Mouse (Mus musculus) liver, embryonic 14.5 days (tissue): Measurements from ENCODE around the gene Kcne2. TPM values are rescaled to one million over a fixed set of nuclear protein-coding genes. Genes with fewer than 3 reads are reported as not detected.

Source experiments
- ATAC-seq: fragments of 200-750 bp; cut with Nextera tagmentation; 2 replicates; pipeline ENCODE4 v1.8.0; 2017; ENCODE audit warnings: moderate number of reproducible peaks, mild to moderate bottlenecking, moderate library complexity; ENCODE audit not compliant: insufficient read depth
- DNase-seq, 3 experiments: peaks; one replicate each; pipeline ENCODE4 v3.0.0-alpha.2; 2012 to 2013; ENCODE audit warnings: low read depth in 3 of 3, low spot score in 3 of 3
- H3K27ac ChIP-seq: fragments of 300-500 bp; sonication (generic); 2 replicates; pipeline ENCODE4 v1.5.1; 2014; ENCODE audit warnings: moderate library complexity, mild to moderate bottlenecking, control low read depth, inconsistent platforms
- H3K27me3 ChIP-seq: fragments of 300-500 bp; sonication (generic); 2 replicates; pipeline ENCODE4 v1.6.1; 2014; ENCODE audit warnings: mild to moderate bottlenecking, low read length, moderate library complexity; ENCODE audit not compliant: control insufficient read depth, insufficient read depth
- H3K36me3 ChIP-seq: fragments of 300-500 bp; sonication (generic); replicated peaks from 2 replicates; pipeline ENCODE4 v1.6.1; 2014; ENCODE audit warnings: low read depth; ENCODE audit not compliant: control insufficient read depth, insufficient read depth
- H3K4me1 ChIP-seq, 2 experiments: fragments of 200-500 bp in 1 of 2; fragments of 300-500 bp in 1 of 2; sonication (generic) in 1 of 2; replicated peaks; 2 replicates each; pipeline ENCODE4 v1.6.1; 2012 to 2014; ENCODE audit warnings: antibody characterized with exemption in 1 of 2, inconsistent platforms in 1 of 2, low read length in 1 of 2; ENCODE audit not compliant: control insufficient read depth in 2 of 2, insufficient read depth in 2 of 2
- H3K4me2 ChIP-seq: fragments of 300-500 bp; sonication (generic); 2 replicates; pipeline ENCODE4 v1.6.1; 2014; ENCODE audit warnings: low read depth, mild to moderate bottlenecking, control low read depth, moderate library complexity
- H3K4me3 ChIP-seq, 2 experiments: fragments of 200-500 bp in 1 of 2; fragments of 300-500 bp in 1 of 2; sonication (generic) in 1 of 2; 2 replicates each; pipeline ENCODE4 v1.5.1; 2012 to 2014; ENCODE audit warnings: low read depth in 2 of 2, low read length in 2 of 2, mild to moderate bottlenecking in 2 of 2, control low read depth in 1 of 2, inconsistent platforms in 1 of 2, moderate library complexity in 1 of 2; ENCODE audit not compliant: insufficient read depth in 1 of 2
- H3K9ac ChIP-seq: fragments of 300-500 bp; sonication (generic); replicated peaks from 2 replicates; pipeline ENCODE4 v1.6.1; 2014; ENCODE audit warnings: mild to moderate bottlenecking, control low read depth, moderate library complexity
- H3K9me3 ChIP-seq: fragments of 300-500 bp; sonication (generic); 2 replicates; pipeline ENCODE4 v1.6.1; 2016; ENCODE audit warnings: low read length, mixed read lengths; ENCODE audit not compliant: control insufficient read depth
- CTCF ChIP-seq: IDR thresholded peaks from 2 replicates; pipeline ENCODE4 v1.5.1; 2016; ENCODE audit warnings: antibody characterized with exemption, low read depth, control low read depth
- EP300 ChIP-seq: IDR thresholded peaks from 2 replicates; pipeline ENCODE4 v1.6.1; 2016; ENCODE audit warnings: antibody characterized with exemption, low read depth
- WGBS: fragments of 180-500 bp; shearing (Covaris S2); extraction: QIAGEN DNeasy Blood & Tissue Kit; methylation state at CpG from one replicate; pipeline ENCODE4 v1.1.7; 2014; ENCODE audit not compliant: insufficient replicate concordance; 5-methylcytosine and 5-hydroxymethylcytosine counted together
- polyA plus RNA-seq, 2 experiments: library from polyadenylated mRNA; depleted of rRNA in 1 of 2; stranded (reverse) in 1 of 2; unstranded in 1 of 2; fragments of >200 nt; fragmentation: Nextera tagmentation in 1 of 2; extraction: Ambion mirVana in 1 of 2; gene quantifications; 2 replicates each; pipeline versions ENCODE4 v1.2.1 to v1.2.3; 2012 to 2014

The Kcne2 gene
- polyA plus RNA-seq, 2 experiments: not detected

GRCm38 (mm10) chr16:92327911-92328310, 35.7 kb downstream of the Kcne2 start:
- no peaks in the 10 kb centered on the region for H3K27me3 ChIP-seq
- H3K4me3 ChIP-seq: no peak overlapping the region
- H3K4me1 ChIP-seq: peaks cover 0 to 5% of the 10 kb centered on the region in 2 experiments; a peak in 1 of 4 replicates
- WGBS: 67% methylated on average over 10 of the region's 10 CpGs
- DNase-seq (no peak), ATAC-seq (no peak)
- H3K36me3 ChIP-seq: no peaks in the 10 kb centered on the region
- H3K9ac ChIP-seq: no peak overlapping the region
- TF ChIP-seq EP300 (no peak), CTCF (no peak)
- H3K4me2 ChIP-seq: no peak overlapping the region
- H3K27ac ChIP-seq: no peak overlapping the region
- H3K9me3 ChIP-seq: no peaks in the 10 kb centered on the region

DNA sequence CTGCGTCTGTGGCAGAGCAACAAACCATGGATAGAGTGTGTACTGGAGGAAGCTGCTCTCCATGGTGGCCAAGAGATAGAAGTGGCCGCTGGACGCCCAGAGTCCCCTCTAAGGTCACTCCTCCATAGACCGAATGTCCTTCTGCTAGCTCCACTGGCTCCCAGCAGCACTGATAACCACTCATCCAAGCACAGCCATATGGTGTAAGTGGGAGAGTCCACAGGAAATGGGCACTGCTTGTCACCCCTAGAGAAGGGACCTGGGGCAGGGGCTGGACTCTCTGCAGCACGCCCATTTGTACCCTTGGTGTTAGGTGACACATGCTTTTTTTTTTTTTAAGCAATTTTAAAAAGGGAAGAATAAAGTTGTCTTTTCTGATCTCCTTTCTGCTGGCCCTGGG, 38.8 kb downstream of the Kcne2 start:
- DNase-seq: no peak
- no peaks in the 10 kb centered on the region for H3K9me3 ChIP-seq
- H3K27me3 ChIP-seq: no peaks in the 10 kb centered on the region
- no peak overlapping the region for H3K4me2 ChIP-seq
- no peak overlapping the region for H3K9ac ChIP-seq
- no peaks in the 10 kb centered on the region for H3K36me3 ChIP-seq
- no peak overlapping the region for H3K27ac ChIP-seq
- WGBS: 48% methylated on average over 5 of the region's 5 CpGs
- ATAC-seq: no peak
- peaks cover 0 to 4% of the 10 kb centered on the region in 2 experiments; a peak in 1 of 4 replicates for H3K4me1 ChIP-seq
- no peak overlapping the region for H3K4me3 ChIP-seq
- TF ChIP-seq EP300 (no peak), CTCF (no peak)

- H3K9ac ChIP-seq: no peak overlapping the region
- TF ChIP-seq EP300 (no peak), CTCF (no peak; the same call in 1 of the 2 replicates)
- H3K36me3 ChIP-seq: no peaks in the 10 kb centered on the region
- H3K9me3 ChIP-seq: no peaks in the 10 kb centered on the region
- H3K4me3 ChIP-seq: no peak overlapping the region
- H3K27ac ChIP-seq: no peak overlapping the region
- H3K4me2 ChIP-seq: no peak overlapping the region
- no peaks in the 10 kb centered on the region for H3K27me3 ChIP-seq
- no peak for DNase-seq
- no peak for ATAC-seq
- WGBS: 50% methylated on average over 9 of the region's 9 CpGs
- peaks cover 0 to 5% of the 10 kb centered on the region in 2 experiments; a peak in 1 of 4 replicates for H3K4me1 ChIP-seq
Observed at GRCm38 (mm10) chr16:92334600-92334999, 42.4 kb downstream of the Kcne2 start.

DNA sequence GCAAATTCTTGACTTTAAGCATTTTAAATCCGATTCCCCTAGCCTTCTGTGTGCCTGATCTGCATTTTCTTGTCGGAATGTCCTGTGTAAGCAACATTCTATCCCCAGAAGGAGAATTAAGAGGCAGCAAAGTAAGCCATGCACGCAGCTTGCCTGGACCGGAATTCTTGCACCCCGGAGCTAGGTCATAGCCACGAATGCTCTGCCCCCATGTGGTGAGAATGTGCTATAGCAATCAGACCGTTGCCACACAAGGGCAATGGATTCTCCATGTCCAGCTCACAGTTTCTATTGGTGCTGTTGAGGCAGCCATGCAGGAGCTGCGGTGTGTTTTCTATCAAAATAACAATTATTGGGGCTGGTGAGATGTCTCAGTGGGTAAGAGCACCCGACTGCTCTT, 44.1 kb downstream of the Kcne2 start:
- Histone ChIP-seq H3K4me3 (no peak overlapping the region), H3K9ac (no peak overlapping the region), H3K27ac (no peak overlapping the region), H3K9me3 (no peaks in the 10 kb centered on the region), H3K4me1 (peaks cover 8 to 17% of the 10 kb centered on the region in 2 experiments), H3K4me2 (no peak overlapping the region), H3K36me3 (no peaks in the 10 kb centered on the region), H3K27me3 (no peaks in the 10 kb centered on the region)
- WGBS: 6% methylated on average over 9 of the region's 9 CpGs
- DNase-seq (peak in 2 of 3 experiments; percentile 41 to 45), ATAC-seq (no peak)
- peak; percentile 95 for TF ChIP-seq CTCF
- no peak for TF ChIP-seq EP300

- 22% methylated on average over 27 of the region's 27 CpGs for WGBS
- no peaks in the 10 kb centered on the region for H3K9me3 ChIP-seq
- ATAC-seq (peak; percentile 82), DNase-seq (peak; percentile 63 to 67 (median 65))
- peak overlapping the region; percentile 61 for H3K4me2 ChIP-seq
- H3K4me1 ChIP-seq: peaks cover 11 to 27% of the 10 kb centered on the region in 2 experiments
- no peaks in the 10 kb centered on the region for H3K36me3 ChIP-seq
- TF ChIP-seq EP300 (peak; percentile 64; the same call in 1 of the 2 replicates), CTCF (peak; percentile 85)
- peak overlapping the region; percentile 41 to 64 for H3K4me3 ChIP-seq
- H3K27me3 ChIP-seq: no peaks in the 10 kb centered on the region
- H3K27ac ChIP-seq: no peak overlapping the region
- H3K9ac ChIP-seq: no peak overlapping the region; the same call in 1 of the 2 replicates
Observed at GRCm38 (mm10) chr16:92340612-92341511, 48.7 kb downstream of the Kcne2 start.
